19 mouse cellular contexts compared by ENCODE assay signal in the genomic region with DNA sequence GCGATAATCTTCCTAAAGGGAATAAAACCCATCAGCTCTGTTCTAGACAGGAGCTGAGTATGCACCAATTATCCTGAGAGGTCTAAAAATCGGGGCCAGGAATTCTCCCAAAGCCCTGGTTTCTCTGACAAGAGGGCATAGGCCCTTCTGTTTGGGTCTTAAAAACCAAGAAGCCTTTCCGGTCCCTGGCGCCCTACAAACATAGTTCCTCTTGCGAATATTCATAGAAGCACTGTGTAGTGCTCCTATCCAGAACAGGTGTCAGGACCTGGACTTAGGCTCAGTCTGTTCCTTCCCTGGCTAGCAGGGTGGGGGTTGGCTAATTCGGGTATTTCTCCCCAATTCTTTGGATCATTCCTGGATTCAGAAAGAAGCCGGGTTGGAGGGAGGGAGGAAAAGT. TPM values are rescaled to one million over a fixed set of nuclear protein-coding genes. Genes with fewer than 3 reads are reported as not detected.
DNase-seq lines count a peak whose midpoint lies in the region; ATAC-seq lines count a peak whose summit lies in the region.
"Had no signal": no experiment of that assay in that cellular context is flagged by ENCODE, and none has a peak within 500 bp of the region (broad histone marks: within the 10 kb centered on the region; RNA-seq: fewer than 3 reads in every experiment).

No protein-coding gene starts in this region.

- H3K27me3 ChIP-seq in heart, embryonic 15.5 days: peaks cover 100% of the 10 kb centered on the region
- H3K27me3 ChIP-seq in midbrain, embryonic 14.5 days (ENCODE audit: control insufficient read depth, insufficient read depth, low read length): peaks cover 99% of the 10 kb centered on the region
- peaks cover 98% of the 10 kb centered on the region for H3K27me3 ChIP-seq in midbrain, embryonic 11.5 days (ENCODE audit: control insufficient read depth, insufficient read depth, low read length)
- peaks cover 70% of the 10 kb centered on the region for H3K27me3 ChIP-seq in forebrain, embryonic 14.5 days (replicated peaks; ENCODE audit: control insufficient read depth, insufficient read depth, low read length)
- H3K27me3 ChIP-seq in midbrain, embryonic 15.5 days (replicated peaks): peaks cover 90% of the 10 kb centered on the region

- peaks cover 25% of the 10 kb centered on the region for H3K4me1 ChIP-seq in heart, embryonic 15.5 days (replicated peaks)
- H3K4me1 ChIP-seq in midbrain, embryonic 14.5 days (ENCODE audit: control insufficient read depth, insufficient read depth, low read length): no peaks in the 10 kb centered on the region
- H3K4me1 ChIP-seq in midbrain, embryonic 11.5 days (ENCODE audit: control insufficient read depth, insufficient read depth, low read length): peaks cover 19% of the 10 kb centered on the region
- peaks cover 9% of the 10 kb centered on the region; the same call in 1 of the 2 replicates for H3K4me1 ChIP-seq in forebrain, embryonic 14.5 days (ENCODE audit: control insufficient read depth, insufficient read depth, low read length)
- peaks cover 24% of the 10 kb centered on the region for H3K4me1 ChIP-seq in midbrain, embryonic 15.5 days

- no peak for DNase-seq in heart, postnatal 4 days
- DNase-seq in midbrain, embryonic 14.5 days: peak; percentile 25
- no peak for DNase-seq in midbrain, embryonic 11.5 days (ENCODE audit: low spot score, missing footprints)
- DNase-seq in forebrain, embryonic 14.5 days (ENCODE audit: low spot score): no peak
- no peak for DNase-seq in layer of hippocampus, adult 9-10 months (ENCODE audit: low spot score)
- DNase-seq: kidney, adult 9 months had no signal

- no peak overlapping the region for H3K9ac ChIP-seq in heart, embryonic 15.5 days
- H3K9ac ChIP-seq in midbrain, embryonic 14.5 days (replicated peaks; ENCODE audit: low read length): no peak overlapping the region
- no peak overlapping the region for H3K9ac ChIP-seq in midbrain, embryonic 11.5 days (ENCODE audit: low read length)
- H3K9ac ChIP-seq in forebrain, embryonic 14.5 days (ENCODE audit: low read length): peak overlapping the region; percentile 83
- no peak overlapping the region for H3K9ac ChIP-seq in midbrain, embryonic 15.5 days
- H3K9ac ChIP-seq: liver, embryonic 14.5 days; neural tube, embryonic 12.5 days had no signal

- peak overlapping the region; percentile 88 for H3K4me2 ChIP-seq in heart, embryonic 15.5 days
- no peak overlapping the region for H3K4me2 ChIP-seq in midbrain, embryonic 14.5 days (ENCODE audit: low read length)
- H3K4me2 ChIP-seq in midbrain, embryonic 11.5 days: no peak overlapping the region
- H3K4me2 ChIP-seq in forebrain, embryonic 14.5 days (ENCODE audit: low read length): peak overlapping the region; percentile 65
- peak overlapping the region; percentile 56; the same call in 1 of the 2 replicates for H3K4me2 ChIP-seq in midbrain, embryonic 15.5 days

- H3K27ac ChIP-seq in heart, embryonic 15.5 days: no peak overlapping the region
- no peak overlapping the region for H3K27ac ChIP-seq in midbrain, embryonic 14.5 days (replicated peaks; ENCODE audit: low read depth, low read length)
- H3K27ac ChIP-seq in midbrain, embryonic 11.5 days (ENCODE audit: low read depth, low read length): no peak overlapping the region
- peak overlapping the region; percentile 45 for H3K27ac ChIP-seq in forebrain, embryonic 14.5 days (ENCODE audit: low read depth, low read length)
- no peak overlapping the region for H3K27ac ChIP-seq in midbrain, embryonic 15.5 days
- H3K27ac ChIP-seq: liver, embryonic 14.5 days; neural tube, embryonic 12.5 days had no signal

- H3K9me3 ChIP-seq in heart, embryonic 15.5 days (replicated peaks): no peaks in the 10 kb centered on the region
- no peaks in the 10 kb centered on the region for H3K9me3 ChIP-seq in midbrain, embryonic 14.5 days (ENCODE audit: control insufficient read depth, low read length)
- no peaks in the 10 kb centered on the region for H3K9me3 ChIP-seq in midbrain, embryonic 11.5 days (ENCODE audit: control insufficient read depth, low read length)
- H3K9me3 ChIP-seq in forebrain, embryonic 14.5 days (replicated peaks; ENCODE audit: control insufficient read depth, low read length): no peaks in the 10 kb centered on the region
- H3K9me3 ChIP-seq in midbrain, embryonic 15.5 days: no peaks in the 10 kb centered on the region
- H3K9me3 ChIP-seq: neural tube, embryonic 12.5 days had no signal

- peak overlapping the region; percentile 49; the same call in 1 of the 2 replicates for H3K4me3 ChIP-seq in heart, embryonic 15.5 days
- no peak overlapping the region for H3K4me3 ChIP-seq in midbrain, embryonic 14.5 days (replicated peaks; ENCODE audit: low read depth, low read length)
- H3K4me3 ChIP-seq in midbrain, embryonic 11.5 days (ENCODE audit: low read depth, low read length): no peak overlapping the region
- peak overlapping the region; percentile 37 for H3K4me3 ChIP-seq in forebrain, embryonic 14.5 days (ENCODE audit: low read depth, low read length)
- peak overlapping the region; percentile 33; the same call in 1 of the 2 replicates for H3K4me3 ChIP-seq in midbrain, embryonic 15.5 days

- H3K36me3 ChIP-seq in heart, embryonic 15.5 days: no peaks in the 10 kb centered on the region
- no peaks in the 10 kb centered on the region for H3K36me3 ChIP-seq in midbrain, embryonic 14.5 days (ENCODE audit: control insufficient read depth, insufficient read depth, low read length)
- H3K36me3 ChIP-seq in midbrain, embryonic 11.5 days (ENCODE audit: control insufficient read depth, insufficient read depth, low read length): no peaks in the 10 kb centered on the region
- H3K36me3 ChIP-seq in forebrain, embryonic 14.5 days (ENCODE audit: control insufficient read depth, insufficient read depth, low read length): no peaks in the 10 kb centered on the region
- H3K36me3 ChIP-seq in midbrain, embryonic 15.5 days (replicated peaks): no peaks in the 10 kb centered on the region
- H3K36me3 ChIP-seq: neural tube, embryonic 12.5 days had no signal

- no peak for ATAC-seq in heart, embryonic 15.5 days (replicated peaks; ENCODE audit: insufficient number of reproducible peaks, insufficient read depth, low FRiP score, low read depth)
- no peak for ATAC-seq in midbrain, embryonic 14.5 days (ENCODE audit: low FRiP score, low TSS enrichment)
- no peak for ATAC-seq in midbrain, embryonic 11.5 days (ENCODE audit: low FRiP score)
- no peak for ATAC-seq in forebrain, embryonic 14.5 days
- ATAC-seq in midbrain, embryonic 15.5 days (replicated peaks): no peak
- ATAC-seq in megakaryocyte progenitor cell, adult 5-6 weeks (replicated peaks; ENCODE audit: poor library complexity): no peak

- WGBS in heart, embryonic 15.5 days: 12% methylated on average over 7 of the region's 7 CpGs
- WGBS in midbrain, embryonic 14.5 days: 3% methylated on average over 7 of the region's 7 CpGs
- 3% methylated on average over 7 of the region's 7 CpGs for WGBS in midbrain, embryonic 11.5 days
- 5% methylated on average over 7 of the region's 7 CpGs for WGBS in forebrain, embryonic 14.5 days
- 6% methylated on average over 7 of the region's 7 CpGs for WGBS in midbrain, embryonic 15.5 days

RNA-seq across cellular contexts. Expression of gene Vax1, which starts 4.3 kb away (rescaled TPM):
- polyA plus RNA-seq in heart, embryonic 15.5 days (2015; fragmentation: Nextera tagmentation; extraction: Ambion mirVana): not detected in 2 replicates
- total RNA-seq in heart, postnatal 4 days (2021): not detected
- polyA plus RNA-seq in midbrain, embryonic 14.5 days (2014; fragmentation: Nextera tagmentation; extraction: Ambion mirVana): not detected in 2 replicates
- 0.18 and 0.65 TPM in 2 replicates for polyA plus RNA-seq in midbrain, embryonic 11.5 days (2014; fragmentation: Nextera tagmentation; extraction: Ambion mirVana)
- 1.3 and 1.7 TPM in 2 replicates for polyA plus RNA-seq in forebrain, embryonic 14.5 days (2014; fragmentation: Nextera tagmentation; extraction: Ambion mirVana)
- polyA plus RNA-seq in midbrain, embryonic 15.5 days (2015; fragmentation: Nextera tagmentation; extraction: Ambion mirVana): 0.92 and 1.0 TPM in 2 replicates
- not detected in 2 replicates for total RNA-seq in megakaryocyte progenitor cell, adult 5-6 weeks (2015)
- total RNA-seq in megakaryocyte progenitor cell, adult 5-6 weeks (2017): not detected in 2 replicates
- total RNA-seq: gastrocnemius, postnatal 10 days; hematopoietic stem cell, adult 5-6 weeks; megakaryocyte, adult 5-6 weeks; MEL had no signal
- polyA plus RNA-seq: liver, embryonic 14.5 days; neural tube, embryonic 12.5 days; thymus, postnatal 0 days had no signal

RNA-seq across cellular contexts. Expression of gene Kcnk18, which starts 53.4 kb away (rescaled TPM):
- polyA plus RNA-seq in heart, embryonic 15.5 days (2015; fragmentation: Nextera tagmentation; extraction: Ambion mirVana): not detected in 2 replicates
- total RNA-seq in heart, postnatal 4 days (2021): not detected
- not detected in 2 replicates for polyA plus RNA-seq in midbrain, embryonic 14.5 days (2014; fragmentation: Nextera tagmentation; extraction: Ambion mirVana)
- not detected in 2 replicates for polyA plus RNA-seq in midbrain, embryonic 11.5 days (2014; fragmentation: Nextera tagmentation; extraction: Ambion mirVana)
- polyA plus RNA-seq in forebrain, embryonic 14.5 days (2014; fragmentation: Nextera tagmentation; extraction: Ambion mirVana): not detected in 2 replicates
- not detected in 2 replicates for polyA plus RNA-seq in midbrain, embryonic 15.5 days (2015; fragmentation: Nextera tagmentation; extraction: Ambion mirVana)
- not detected in 2 replicates for total RNA-seq in megakaryocyte progenitor cell, adult 5-6 weeks (2015)
- not detected in 2 replicates for total RNA-seq in megakaryocyte progenitor cell, adult 5-6 weeks (2017)
- total RNA-seq: gastrocnemius, postnatal 10 days; hematopoietic stem cell, adult 5-6 weeks; layer of hippocampus, adult 18-20 months; left cerebral cortex, postnatal 10 days; megakaryocyte, adult 5-6 weeks; MEL had no signal
- polyA plus RNA-seq: cortical plate, adult 2 months; liver, embryonic 14.5 days; neural tube, embryonic 12.5 days; thymus, postnatal 0 days had no signal

Comparison
In these comparisons a context has a peak if more than half of its experiments do, and no peak if none do; other contexts are left out.
1. H3K4me2 ChIP-seq: peak in heart, embryonic 15.5 days (single experiment), forebrain, embryonic 14.5 days (single experiment) and midbrain, embryonic 15.5 days (single experiment); none in midbrain, embryonic 14.5 days (single experiment) and midbrain, embryonic 11.5 days (single experiment).
2. H3K4me3 ChIP-seq: peak in heart, embryonic 15.5 days (single experiment), forebrain, embryonic 14.5 days (single experiment) and midbrain, embryonic 15.5 days (single experiment); none in midbrain, embryonic 14.5 days (single experiment) and midbrain, embryonic 11.5 days (single experiment).